Mouse (Mus musculus): Measurements from ENCODE around the gene Ndufs5. TPM values are rescaled to one million over a fixed set of nuclear protein-coding genes. Genes with fewer than 3 reads are reported as not detected.

Ndufs5 gene
- polyA plus RNA-seq, 1 experiment = 16.5 TPM

- 0 out of 2 replicates have a peak, but pooled peaks cover 2% of the 10 kb centered on the region for H3K4me1 ChIP-seq (ENCODE audit: control insufficient read depth, insufficient read depth, insufficient read length, low read length)
- no peak for TF ChIP-seq POLR2A (IDR thresholded peaks at IDR 0.05; ENCODE audit: low read depth, low read length)
- TF ChIP-seq CTCF (IDR thresholded peaks at IDR 0.05; ENCODE audit: extremely low read depth, insufficient read length, insufficient replicate concordance, low read depth, low read length) = no peak
- no peaks in the 10 kb centered on the region for H3K36me3 ChIP-seq (ENCODE audit: control insufficient read depth, insufficient read depth, low read length)
- 79% methylated on average over 4 of the region's 4 CpGs for WGBS
- H3K4me3 ChIP-seq (ENCODE audit: low read depth, low read length) = no peak overlapping the region
- H3K27me3 ChIP-seq (ENCODE audit: control insufficient read depth, insufficient read depth, low read length) = no peaks in the 10 kb centered on the region
- H3K27ac ChIP-seq (ENCODE audit: insufficient read depth, low read depth, low read length) = no peak overlapping the region
These were observed 3.8 kb upstream of the Ndufs5 start for GRCm38 (mm10) chr4:123721761-123722160.

DNA sequence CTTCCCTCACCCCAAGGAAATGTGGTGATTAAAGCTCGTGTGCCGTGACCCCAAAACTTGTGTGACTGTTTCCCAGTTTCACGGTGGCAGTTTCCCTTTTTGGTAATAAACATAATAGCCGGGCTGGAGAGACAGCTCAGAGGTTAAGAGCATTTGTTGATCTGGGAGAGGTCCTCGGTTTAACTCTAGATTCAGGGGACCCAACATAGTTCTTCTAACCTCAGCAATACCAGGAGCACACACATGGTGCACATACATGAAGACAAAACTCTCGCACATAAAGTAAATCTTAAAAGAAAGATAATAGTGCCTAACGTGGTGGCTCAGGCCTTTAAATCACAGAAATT, 405 bp upstream of the Ndufs5 start:
- 9% methylated on average over 7 of the region's 7 CpGs for WGBS
- no peaks in the 10 kb centered on the region for H3K27me3 ChIP-seq (ENCODE audit: control insufficient read depth, insufficient read depth, low read length)
- H3K4me1 ChIP-seq (ENCODE audit: control insufficient read depth, insufficient read depth, insufficient read length, low read length) = 0 out of 2 replicates have a peak, but pooled peaks cover 2% of the 10 kb centered on the region
- peak overlapping the region; percentile 81 for H3K27ac ChIP-seq (ENCODE audit: insufficient read depth, low read depth, low read length)
- TF ChIP-seq CTCF (IDR thresholded peaks at IDR 0.05; ENCODE audit: extremely low read depth, insufficient read length, insufficient replicate concordance, low read depth, low read length) (no peak), POLR2A (IDR thresholded peaks at IDR 0.05; ENCODE audit: low read depth, low read length) (no peak)
- peak overlapping the region; percentile 91 for H3K4me3 ChIP-seq (ENCODE audit: low read depth, low read length)
- H3K36me3 ChIP-seq (ENCODE audit: control insufficient read depth, insufficient read depth, low read length) = peaks cover 19% of the 10 kb centered on the region

GRCm38 (mm10) chr4:123712431-123712830, 5.6 kb downstream of the Ndufs5 start:
- Histone ChIP-seq H3K27ac (ENCODE audit: insufficient read depth, low read depth, low read length) (no peak overlapping the region), H3K36me3 (ENCODE audit: control insufficient read depth, insufficient read depth, low read length) (peaks cover 30% of the 10 kb centered on the region), H3K4me3 (ENCODE audit: low read depth, low read length) (no peak overlapping the region), H3K27me3 (ENCODE audit: control insufficient read depth, insufficient read depth, low read length) (no peaks in the 10 kb centered on the region), H3K4me1 (ENCODE audit: control insufficient read depth, insufficient read depth, insufficient read length, low read length) (0 out of 2 replicates have a peak, but pooled peaks cover 2% of the 10 kb centered on the region)
- no peak for TF ChIP-seq CTCF (IDR thresholded peaks at IDR 0.05; ENCODE audit: extremely low read depth, insufficient read length, insufficient replicate concordance, low read depth, low read length)
- no peak for TF ChIP-seq POLR2A (IDR thresholded peaks at IDR 0.05; ENCODE audit: low read depth, low read length)
- 85% methylated on average over 3 of the region's 3 CpGs for WGBS

DNA sequence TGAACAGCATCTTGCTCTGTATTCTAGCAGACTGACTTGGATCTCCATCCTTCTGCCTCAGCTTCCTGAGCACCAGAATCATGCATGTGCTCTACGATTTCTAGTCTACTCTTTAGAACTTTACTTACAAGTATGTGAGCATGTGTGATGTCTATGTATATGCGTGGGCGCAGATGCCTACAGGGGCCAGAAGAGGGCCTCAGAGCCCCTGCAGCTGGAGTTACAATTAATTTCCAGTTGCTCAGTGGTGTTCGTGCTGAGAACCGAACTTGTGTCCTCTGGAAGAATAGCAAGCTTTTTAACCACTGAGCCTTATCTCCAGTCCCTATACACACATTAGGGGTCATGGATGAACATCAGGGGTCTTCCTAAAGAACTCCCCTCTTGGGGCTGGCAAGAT, 10.7 kb downstream of the Ndufs5 start:
- H3K27ac ChIP-seq (ENCODE audit: insufficient read depth, low read depth, low read length) = no peak overlapping the region
- TF ChIP-seq CTCF (IDR thresholded peaks at IDR 0.05; ENCODE audit: extremely low read depth, insufficient read length, insufficient replicate concordance, low read depth, low read length) (no peak), POLR2A (IDR thresholded peaks at IDR 0.05; ENCODE audit: low read depth, low read length) (no peak)
- 94% methylated on average over 5 of the region's 5 CpGs for WGBS
- H3K4me3 ChIP-seq (ENCODE audit: low read depth, low read length) = no peak overlapping the region
- no peaks in the 10 kb centered on the region for H3K4me1 ChIP-seq (ENCODE audit: control insufficient read depth, insufficient read depth, insufficient read length, low read length)
- H3K36me3 ChIP-seq (ENCODE audit: control insufficient read depth, insufficient read depth, low read length) = peaks cover 6% of the 10 kb centered on the region
- H3K27me3 ChIP-seq (ENCODE audit: control insufficient read depth, insufficient read depth, low read length) = no peaks in the 10 kb centered on the region

GRCm38 (mm10) chr4:123705340-123705739, 12.7 kb downstream of the Ndufs5 start:
- H3K27me3 ChIP-seq (ENCODE audit: control insufficient read depth, insufficient read depth, low read length) = no peaks in the 10 kb centered on the region
- H3K36me3 ChIP-seq (ENCODE audit: control insufficient read depth, insufficient read depth, low read length) = no peaks in the 10 kb centered on the region
- H3K27ac ChIP-seq (ENCODE audit: insufficient read depth, low read depth, low read length) = no peak overlapping the region
- 84% methylated on average over 2 of the region's 2 CpGs for WGBS
- no peak for TF ChIP-seq CTCF (IDR thresholded peaks at IDR 0.05; ENCODE audit: extremely low read depth, insufficient read length, insufficient replicate concordance, low read depth, low read length)
- TF ChIP-seq POLR2A (IDR thresholded peaks at IDR 0.05; ENCODE audit: low read depth, low read length) = no peak
- no peaks in the 10 kb centered on the region for H3K4me1 ChIP-seq (ENCODE audit: control insufficient read depth, insufficient read depth, insufficient read length, low read length)
- no peak overlapping the region for H3K4me3 ChIP-seq (ENCODE audit: low read depth, low read length)

- TF ChIP-seq CTCF (IDR thresholded peaks at IDR 0.05; ENCODE audit: extremely low read depth, insufficient read length, insufficient replicate concordance, low read depth, low read length) = no peak
- TF ChIP-seq POLR2A (IDR thresholded peaks at IDR 0.05; ENCODE audit: low read depth, low read length) = no peak
- Histone ChIP-seq H3K27me3 (ENCODE audit: control insufficient read depth, insufficient read depth, low read length) (no peaks in the 10 kb centered on the region), H3K4me1 (ENCODE audit: control insufficient read depth, insufficient read depth, insufficient read length, low read length) (no peaks in the 10 kb centered on the region), H3K27ac (ENCODE audit: insufficient read depth, low read depth, low read length) (no peak overlapping the region), H3K4me3 (ENCODE audit: low read depth, low read length) (no peak overlapping the region), H3K36me3 (ENCODE audit: control insufficient read depth, insufficient read depth, low read length) (no peaks in the 10 kb centered on the region)
- 80% methylated on average over 12 of the region's 12 CpGs for WGBS
These were observed 24.6 kb downstream of the Ndufs5 start for GRCm38 (mm10) chr4:123693384-123693783.

DNA sequence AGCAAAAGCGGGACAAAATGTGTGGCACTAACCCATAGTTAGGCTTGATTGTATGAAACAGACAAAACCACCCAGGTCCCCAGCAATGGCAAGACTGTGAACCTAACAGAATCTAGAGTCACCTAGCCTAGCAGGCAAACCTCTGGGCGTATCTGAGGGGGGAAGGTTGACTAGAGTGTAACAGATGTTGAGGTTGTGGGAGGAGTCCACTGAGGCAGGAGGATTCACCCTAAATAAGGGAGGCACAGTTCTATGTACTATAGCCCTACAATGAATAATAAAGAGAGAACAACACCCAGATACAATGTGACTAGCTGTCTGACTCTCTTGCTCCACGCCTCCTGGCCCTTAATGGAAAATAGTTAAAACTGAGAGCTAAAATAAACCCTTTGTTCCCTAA, 25.9 kb downstream of the Ndufs5 start:
- 0 out of 2 replicates have a peak, but pooled peaks cover 3% of the 10 kb centered on the region for H3K4me1 ChIP-seq (ENCODE audit: control insufficient read depth, insufficient read depth, insufficient read length, low read length)
- H3K27ac ChIP-seq (ENCODE audit: insufficient read depth, low read depth, low read length) = no peak overlapping the region
- no peak overlapping the region for H3K4me3 ChIP-seq (ENCODE audit: low read depth, low read length)
- peaks cover 6% of the 10 kb centered on the region for H3K27me3 ChIP-seq (ENCODE audit: control insufficient read depth, insufficient read depth, low read length)
- TF ChIP-seq CTCF (IDR thresholded peaks at IDR 0.05; ENCODE audit: extremely low read depth, insufficient read length, insufficient replicate concordance, low read depth, low read length) = no peak
- TF ChIP-seq POLR2A (IDR thresholded peaks at IDR 0.05; ENCODE audit: low read depth, low read length) = no peak
- H3K36me3 ChIP-seq (ENCODE audit: control insufficient read depth, insufficient read depth, low read length) = no peaks in the 10 kb centered on the region
- WGBS = 72% methylated on average over 3 of the region's 3 CpGs

All from small intestine, adult 2 months (tissue).